Mouse (Mus musculus) hindbrain, embryonic 14.5 days (tissue): ENCODE results near the gene Tfap2b. TPM values are rescaled to one million over a fixed set of nuclear protein-coding genes. Genes with fewer than 3 reads are reported as not detected.
A peak's percentile ranks its signal among the peaks of the same experiment; 100 is the strongest.

ENCODE experiments used
- ATAC-seq: fragments of 200-750 bp; cut with Nextera tagmentation; 2 replicates; pipeline ENCODE4 v1.8.0; 2017; ENCODE audit warnings: moderate number of reproducible peaks, mild to moderate bottlenecking, moderate TSS enrichment, moderate library complexity; ENCODE audit not compliant: low FRiP score
- DNase-seq: peaks from one replicate; pipeline ENCODE4 v3.0.0-alpha.2; 2015; ENCODE audit warnings: low spot score
- H3K27ac ChIP-seq: fragments of 300-500 bp; sonication (generic); 2 replicates; pipeline ENCODE4 v1.5.1; 2014; ENCODE audit warnings: mild to moderate bottlenecking, moderate library complexity
- H3K27me3 ChIP-seq: fragments of 300-500 bp; sonication (generic); 2 replicates; pipeline ENCODE4 v1.6.1; 2014; ENCODE audit warnings: mild to moderate bottlenecking, low read length, mixed read lengths; ENCODE audit not compliant: control insufficient read depth, insufficient read depth
- H3K36me3 ChIP-seq: fragments of 300-500 bp; sonication (generic); replicated peaks from 2 replicates; pipeline ENCODE4 v1.6.1; 2014; ENCODE audit not compliant: control insufficient read depth, insufficient read depth
- H3K4me1 ChIP-seq: fragments of 300-500 bp; sonication (generic); replicated peaks from 2 replicates; pipeline ENCODE4 v1.6.1; 2014; ENCODE audit warnings: antibody characterized with exemption, low read length, mixed read lengths; ENCODE audit not compliant: control insufficient read depth, insufficient read depth
- H3K4me2 ChIP-seq: fragments of 300-500 bp; sonication (generic); replicated peaks from 2 replicates; pipeline ENCODE4 v1.6.1; 2014; ENCODE audit warnings: mild to moderate bottlenecking, moderate library complexity
- H3K4me3 ChIP-seq: fragments of 300-500 bp; sonication (generic); replicated peaks from 2 replicates; pipeline ENCODE4 v1.5.1; 2014; ENCODE audit warnings: mild to moderate bottlenecking, low read length
- H3K9ac ChIP-seq: fragments of 300-500 bp; sonication (generic); 2 replicates; pipeline ENCODE4 v1.6.1; 2014
- H3K9me3 ChIP-seq: fragments of 300-500 bp; sonication (generic); 2 replicates; pipeline ENCODE4 v1.6.1; 2016; ENCODE audit warnings: low read length; ENCODE audit not compliant: control insufficient read depth
- WGBS: fragments of 180-500 bp; shearing (Covaris S2); extraction: QIAGEN DNeasy Blood & Tissue Kit; methylation state at CpG from one replicate; pipeline ENCODE4 v1.1.7; 2014; 5-methylcytosine and 5-hydroxymethylcytosine counted together
- polyA plus RNA-seq: library from polyadenylated mRNA; unstranded; fragments of >200 nt; fragmentation: Nextera tagmentation; extraction: Ambion mirVana; gene quantifications from 2 replicates; pipeline ENCODE4 v1.2.1, GENCODE M21; 2014

Gene Tfap2b
- polyA plus RNA-seq, 1 experiment from 2014 or later: 51.2 TPM

DNA sequence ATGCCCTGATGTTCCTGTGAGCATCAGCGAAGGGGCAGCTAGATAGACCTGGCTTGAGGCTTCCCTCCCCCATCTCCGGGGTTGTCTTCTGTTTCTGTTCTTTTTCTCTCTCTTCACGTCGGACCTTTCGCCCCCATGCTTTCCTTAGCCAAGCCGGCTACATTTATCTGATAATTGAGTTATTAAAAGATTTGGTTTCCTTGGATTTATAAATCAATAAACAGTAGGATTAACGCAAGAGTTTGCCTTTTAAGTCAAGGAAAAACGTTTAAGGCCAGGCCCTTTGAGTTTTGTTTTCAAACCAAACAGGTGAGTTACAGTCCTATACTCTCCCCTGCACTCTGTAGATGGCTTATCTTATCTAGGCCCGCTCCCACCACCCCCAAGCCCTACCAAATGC is 28.3 kb downstream of the Tfap2b start:
- H3K4me3 ChIP-seq: no peak overlapping the region
- no peak overlapping the region for H3K27ac ChIP-seq
- H3K27me3 ChIP-seq: peaks cover 95% of the 10 kb centered on the region
- DNase-seq (no peak), ATAC-seq (no peak)
- H3K9ac ChIP-seq: no peak overlapping the region
- no peaks in the 10 kb centered on the region for H3K4me1 ChIP-seq
- WGBS: 7% methylated on average over 9 of the region's 9 CpGs
- no peaks in the 10 kb centered on the region for H3K9me3 ChIP-seq
- no peaks in the 10 kb centered on the region for H3K36me3 ChIP-seq
- no peak overlapping the region for H3K4me2 ChIP-seq

DNA sequence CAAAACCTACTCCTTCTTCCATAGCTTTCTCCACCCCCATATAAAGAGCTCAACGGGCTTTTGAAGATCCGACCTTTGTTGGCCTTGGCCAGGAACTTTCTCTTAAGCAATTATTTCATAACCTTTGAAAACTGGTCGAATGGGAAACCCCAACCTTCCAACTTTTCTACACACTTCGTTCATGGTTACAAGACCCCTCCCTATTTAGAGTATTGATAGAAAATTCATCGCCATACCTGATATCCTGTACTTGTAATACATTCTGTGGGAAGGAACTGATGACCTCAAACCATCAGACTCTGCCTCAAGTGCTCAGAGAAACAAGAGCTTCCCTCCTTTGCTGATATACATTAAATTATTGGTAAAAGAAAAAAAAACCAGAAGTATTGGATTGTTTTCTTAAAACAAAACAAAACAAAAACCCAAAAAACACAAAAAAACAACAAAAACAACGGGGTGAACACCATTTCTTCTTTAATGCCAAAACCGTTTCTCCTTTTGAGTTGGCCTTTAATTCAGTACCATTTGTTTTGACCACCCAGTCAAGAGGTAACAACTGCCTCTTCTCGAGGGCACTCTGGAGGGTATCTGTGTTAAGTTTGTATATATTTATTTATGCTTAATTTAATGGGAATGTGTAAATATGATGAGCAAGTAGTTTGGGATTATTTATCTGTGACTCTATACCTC is 29.2 kb downstream of the Tfap2b start:
- no peak for DNase-seq
- Histone ChIP-seq H3K9me3 (no peaks in the 10 kb centered on the region), H3K4me3 (no peak overlapping the region), H3K27me3 (peaks cover 95% of the 10 kb centered on the region), H3K27ac (no peak overlapping the region), H3K36me3 (no peaks in the 10 kb centered on the region), H3K4me1 (no peaks in the 10 kb centered on the region), H3K4me2 (no peak overlapping the region), H3K9ac (no peak overlapping the region)
- WGBS: 5% methylated on average over 8 of the region's 8 CpGs
- no peak for ATAC-seq

- no peaks in the 10 kb centered on the region for H3K36me3 ChIP-seq
- ATAC-seq: no peak
- no peaks in the 10 kb centered on the region for H3K9me3 ChIP-seq
- H3K27ac ChIP-seq: no peak overlapping the region; the same call in 1 of the 2 replicates
- no peak overlapping the region for H3K9ac ChIP-seq
- peaks cover 94% of the 10 kb centered on the region for H3K27me3 ChIP-seq
- no peaks in the 10 kb centered on the region for H3K4me1 ChIP-seq
- no peak overlapping the region for H3K4me3 ChIP-seq
- no peak for DNase-seq
- no peak overlapping the region for H3K4me2 ChIP-seq
Measured at GRCm38 (mm10) chr1:19240054-19240453, 31.3 kb downstream of the Tfap2b start.

DNA sequence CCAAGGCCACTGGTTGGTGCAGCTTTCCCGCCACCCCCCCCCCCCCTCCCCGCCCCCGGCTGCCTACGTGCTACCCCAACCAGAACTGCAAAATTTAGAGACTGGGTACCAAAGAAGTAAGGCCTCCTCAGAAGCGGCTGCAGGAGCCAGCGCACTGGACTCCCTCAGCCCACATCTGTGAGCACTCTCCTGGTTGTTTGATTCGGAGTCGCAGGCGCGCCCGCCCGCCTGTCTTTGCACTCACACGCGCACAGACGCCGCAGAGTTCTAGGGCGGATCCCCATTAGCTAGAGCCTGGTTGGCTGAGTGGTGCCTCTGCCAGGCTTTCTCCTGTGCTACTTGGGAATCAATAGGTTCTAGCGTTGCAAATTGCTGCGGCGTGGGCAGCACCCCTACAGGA is 32.6 kb downstream of the Tfap2b start:
- Histone ChIP-seq H3K27me3 (peaks cover 82% of the 10 kb centered on the region), H3K9me3 (no peaks in the 10 kb centered on the region), H3K4me1 (0 out of 2 replicates have a peak, but pooled peaks cover 6% of the 10 kb centered on the region), H3K4me2 (peak overlapping the region; percentile 29), H3K36me3 (no peaks in the 10 kb centered on the region), H3K27ac (no peak overlapping the region), H3K4me3 (peak overlapping the region; percentile 4; the same call in 1 of the 2 replicates), H3K9ac (no peak overlapping the region)
- peak; percentile 41 for ATAC-seq
- 0% methylated on average over 19 of the region's 20 CpGs for WGBS
- DNase-seq: no peak

GRCm38 (mm10) chr1:19242021-19242420 is 33.3 kb downstream of the Tfap2b start:
- H3K9me3 ChIP-seq: no peaks in the 10 kb centered on the region

DNA sequence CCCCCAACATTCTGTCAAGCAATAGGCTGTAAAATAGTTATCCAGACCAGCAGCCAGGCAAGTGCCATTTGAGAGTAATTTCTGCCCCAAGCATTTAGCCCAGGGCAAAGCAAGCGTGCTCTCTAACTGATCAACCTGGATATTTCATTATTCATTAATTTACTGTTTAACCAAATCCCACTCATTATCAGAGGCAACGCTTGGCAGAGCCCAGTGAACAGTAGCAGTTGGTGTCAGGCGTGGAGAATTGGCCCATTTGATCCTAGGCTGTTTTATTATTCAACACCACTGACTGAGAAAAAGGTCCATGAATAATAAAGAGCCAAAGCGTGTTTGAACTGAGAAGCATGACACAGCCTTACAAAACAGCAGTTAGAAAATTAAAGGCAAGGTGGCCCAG is 36.3 kb downstream of the Tfap2b start:
- 0 out of 2 replicates have a peak, but pooled peaks cover 6% of the 10 kb centered on the region for H3K4me1 ChIP-seq
- no peak overlapping the region for H3K9ac ChIP-seq
- H3K4me2 ChIP-seq: no peak overlapping the region
- no peak for DNase-seq
- H3K36me3 ChIP-seq: no peaks in the 10 kb centered on the region
- no peak overlapping the region for H3K27ac ChIP-seq
- WGBS: 8% methylated on average over 4 of the region's 4 CpGs
- peak; percentile 88 for ATAC-seq
- H3K27me3 ChIP-seq: peaks cover 46% of the 10 kb centered on the region
- H3K4me3 ChIP-seq: no peak overlapping the region
- no peaks in the 10 kb centered on the region for H3K9me3 ChIP-seq

More at GRCm38 (mm10) chr1:19242021-19242420, 33.3 kb downstream of the Tfap2b start:
- 4% methylated on average over 8 of the region's 8 CpGs for WGBS
- Histone ChIP-seq H3K4me1 (0 out of 2 replicates have a peak, but pooled peaks cover 6% of the 10 kb centered on the region), H3K36me3 (no peaks in the 10 kb centered on the region), H3K4me2 (no peak overlapping the region), H3K27ac (no peak overlapping the region), H3K27me3 (peaks cover 76% of the 10 kb centered on the region), H3K4me3 (no peak overlapping the region), H3K9ac (no peak overlapping the region)
- ATAC-seq (no peak), DNase-seq (no peak)

GRCm38 (mm10) chr1:19251286-19251685 is 42.6 kb downstream of the Tfap2b start:
- H3K36me3 ChIP-seq: no peaks in the 10 kb centered on the region
- H3K27ac ChIP-seq: no peak overlapping the region
- H3K27me3 ChIP-seq: no peaks in the 10 kb centered on the region; the same call in 1 of the 2 replicates
- H3K4me1 ChIP-seq: no peaks in the 10 kb centered on the region
- H3K9me3 ChIP-seq: no peaks in the 10 kb centered on the region
- ATAC-seq (no peak), DNase-seq (no peak)
- H3K9ac ChIP-seq: no peak overlapping the region
- H3K4me2 ChIP-seq: no peak overlapping the region
- H3K4me3 ChIP-seq: no peak overlapping the region
- WGBS: 26% methylated on average over 6 of the region's 6 CpGs

DNA sequence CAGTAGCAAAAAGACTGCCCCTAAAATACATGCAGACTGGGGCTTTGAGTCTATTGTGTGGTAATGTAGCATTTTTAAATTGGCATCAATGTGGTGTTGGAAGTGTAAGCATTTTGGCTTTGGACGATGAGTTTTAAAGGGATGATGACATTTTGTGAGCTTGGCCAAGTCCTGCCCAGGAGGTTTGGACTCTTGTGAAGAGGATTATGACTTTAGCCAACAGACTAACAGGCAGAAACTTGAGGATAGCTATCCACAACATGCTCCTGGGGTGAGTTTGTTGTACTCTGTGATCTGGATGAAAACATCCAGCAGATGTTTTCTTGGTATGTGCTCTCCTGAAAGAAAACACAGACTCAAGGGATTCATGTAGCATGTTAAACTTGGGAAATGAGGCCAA is 60.9 kb downstream of the Tfap2b start:
- Histone ChIP-seq H3K4me1 (no peaks in the 10 kb centered on the region), H3K36me3 (no peaks in the 10 kb centered on the region), H3K4me3 (no peak overlapping the region), H3K27ac (no peak overlapping the region), H3K4me2 (no peak overlapping the region), H3K27me3 (no peaks in the 10 kb centered on the region), H3K9ac (no peak overlapping the region), H3K9me3 (no peaks in the 10 kb centered on the region)
- ATAC-seq (no peak), DNase-seq (no peak)
- WGBS: 84% methylated on average over 1 of the region's 1 CpGs
